Mouse (Mus musculus) kidney, embryonic 15.5 days (tissue): ENCODE data around the gene Matk. TPM values are rescaled to one million over a fixed set of nuclear protein-coding genes. Genes with fewer than 3 reads are reported as not detected.
A peak's percentile ranks its signal among the peaks of the same experiment; 100 is the strongest.

Experiments used
- microRNA-seq: library from miRNA; unstranded; fragments of <30 nt; microRNA quantifications from one replicate; pipeline ENCODE4, GENCODE M21; 2016
- polyA plus RNA-seq: library from polyadenylated mRNA; unstranded; fragments of >200 nt; fragmentation: Nextera tagmentation; extraction: Ambion mirVana; gene quantifications from 2 replicates; pipeline ENCODE4 v1.2.1, GENCODE M21; 2015

Gene Matk
- polyA plus RNA-seq, 1 experiment from 2014 or later = 6.8 TPM

Small RNA genes lying within 50 kb of the gene (microRNA-seq; reads per million reads assigned to microRNA genes)
- gene Mir3057 = 6.7 reads per million, percentile 26 among the genes with 10 or more reads in this experiment

Other genes starting within 250 kb of the Matk start
- 5.0 and 5.6 TPM in 2 replicates for gene Gng7, start 238.0 kb upstream of the Matk start, polyA plus RNA-seq
- gene Diras1, start 227.3 kb upstream of the Matk start, polyA plus RNA-seq = 0.19 and 0.23 TPM in 2 replicates
- gene Slc39a3, start 215.5 kb upstream of the Matk start, polyA plus RNA-seq = 13.7 and 16.3 TPM in 2 replicates
- 201 and 226 TPM in 2 replicates for gene Sgta, start 192.8 kb upstream of the Matk start, polyA plus RNA-seq
- 62.5 and 67.4 TPM in 2 replicates for gene Thop1, start 182.9 kb upstream of the Matk start, polyA plus RNA-seq
- gene Creb3l3, start 154.1 kb upstream of the Matk start, polyA plus RNA-seq = 0.64 and 0.77 TPM in 2 replicates
- gene Map2k2, start 147.0 kb upstream of the Matk start, polyA plus RNA-seq = 182 and 202 TPM in 2 replicates
- gene Zbtb7a, start 117.7 kb upstream of the Matk start, polyA plus RNA-seq = 25.6 and 26.6 TPM in 2 replicates
- gene Pias4, start 85.0 kb upstream of the Matk start, polyA plus RNA-seq = 48.6 and 51.2 TPM in 2 replicates
- gene Eef2, start 76.3 kb upstream of the Matk start, polyA plus RNA-seq = 563 and 597 TPM in 2 replicates
- gene Dapk3, start 69.9 kb upstream of the Matk start, polyA plus RNA-seq = 41.0 and 47.9 TPM in 2 replicates
- gene 4930442H23Rik, start 69.1 kb upstream of the Matk start, polyA plus RNA-seq = not detected in 2 replicates
- 0.18 TPM in 1 of 2 replicates, not detected in the other for gene Nmrk2, start 50.9 kb upstream of the Matk start, polyA plus RNA-seq
- 0.28 and 0.51 TPM in 2 replicates for gene Atcay, start 22.1 kb upstream of the Matk start, polyA plus RNA-seq
- gene Zfr2, start 19.8 kb upstream of the Matk start, polyA plus RNA-seq = 6.8 and 7.3 TPM in 2 replicates
- gene Mrpl54, start 14.0 kb downstream of the Matk start, polyA plus RNA-seq = 230 and 244 TPM in 2 replicates
- gene Apba3, start 14.0 kb downstream of the Matk start, polyA plus RNA-seq = 59.7 and 63.4 TPM in 2 replicates
- 15.9 and 18.1 TPM in 2 replicates for gene Tjp3, start 38.6 kb downstream of the Matk start, polyA plus RNA-seq
- gene Pip5k1c, start 40.0 kb downstream of the Matk start, polyA plus RNA-seq = 51.0 and 61.3 TPM in 2 replicates
- 38.8 and 44.2 TPM in 2 replicates for gene Cactin, start 68.2 kb downstream of the Matk start, polyA plus RNA-seq
- 14.4 and 18.3 TPM in 2 replicates for gene Tbxa2r, start 75.8 kb downstream of the Matk start, polyA plus RNA-seq
- 0.08 TPM in 1 of 2 replicates, not detected in the other for gene Gipc3, start 90.3 kb downstream of the Matk start, polyA plus RNA-seq
- gene Hmg20b, start 97.5 kb downstream of the Matk start, polyA plus RNA-seq = 87.0 and 94.6 TPM in 2 replicates
- 10.3 and 11.5 TPM in 2 replicates for gene Mfsd12, start 104.6 kb downstream of the Matk start, polyA plus RNA-seq
- 0.62 and 1.6 TPM in 2 replicates for gene 4930404N11Rik, start 112.9 kb downstream of the Matk start, polyA plus RNA-seq
- gene Fzr1, start 125.6 kb downstream of the Matk start, polyA plus RNA-seq = 105 and 114 TPM in 2 replicates
- gene Dohh, start 131.5 kb downstream of the Matk start, polyA plus RNA-seq = 79.7 and 82.2 TPM in 2 replicates
- 2.5 and 4.1 TPM in 2 replicates for gene Gm48551, start 131.5 kb downstream of the Matk start, polyA plus RNA-seq
- 1.6 and 2.1 TPM in 2 replicates for gene Gm48552, start 136.1 kb downstream of the Matk start, polyA plus RNA-seq
- 26.0 and 29.4 TPM in 2 replicates for gene Smim24, start 140.1 kb downstream of the Matk start, polyA plus RNA-seq
- 67.9 and 84.5 TPM in 2 replicates for gene Nfic, start 202.7 kb downstream of the Matk start, polyA plus RNA-seq
- 0.50 and 0.82 TPM in 2 replicates for gene Celf5, start 229.8 kb downstream of the Matk start, polyA plus RNA-seq
- gene Ncln, start 243.5 kb downstream of the Matk start, polyA plus RNA-seq = 85.7 and 93.5 TPM in 2 replicates
- gene S1pr4, start 247.2 kb downstream of the Matk start, polyA plus RNA-seq = 1.2 and 1.4 TPM in 2 replicates